ENCODE assay signal across 7 mouse cellular contexts in genomic region chr3:95993881-95994280, GRCm38 (mm10). TPM values are rescaled to one million over a fixed set of nuclear protein-coding genes. Genes with fewer than 3 reads are reported as not detected.
A peak's percentile ranks its signal among the peaks of the same experiment; 100 is the strongest.
DNase-seq lines count a peak whose midpoint lies in the region; TF ChIP-seq lines count a peak whose summit lies in the region.

No protein-coding gene starts in this region.

- dilution Hi-C loops in CH12.LX (cut with MboI; ENCODE audit: extremely low pct_ligation_motif_present, extremely low pct_unique_long_range_greater_than_20kb, low sequenced_read_pairs) = no loop called here

- peak in 1 of 2 experiments; percentile 46; a peak in 2 of 4 replicates for TF ChIP-seq CTCF in CH12.LX (conservative IDR thresholded peaks at IDR 0.05 in 1 of 2, IDR thresholded peaks at IDR 0.05 in 1 of 2; ENCODE audit: low read depth in 2 of 2, low read length in 2 of 2)
- TF ChIP-seq CTCF in heart, adult 2 months (IDR thresholded peaks at IDR 0.05) = peak; percentile 59
- peak; percentile 35; the same call in 1 of the 2 replicates for TF ChIP-seq CTCF in kidney, adult 2 months (conservative IDR thresholded peaks at IDR 0.05; ENCODE audit: insufficient read depth, insufficient read length, low read depth, low read length)

- peaks cover 7% of the 10 kb centered on the region; the same call in 1 of the 2 replicates for H3K79me2 ChIP-seq in CH12.LX (replicated peaks; ENCODE audit: control insufficient read depth, extremely low read depth, insufficient read depth, poor library complexity, severe bottlenecking)
- H3K79me2 ChIP-seq in heart, adult 2 months (replicated peaks; ENCODE audit: control insufficient read depth, insufficient read depth, low read length) = no peaks in the 10 kb centered on the region

- peaks cover 4% of the 10 kb centered on the region for H3K27me3 ChIP-seq in CH12.LX (replicated peaks)
- H3K27me3 ChIP-seq in heart, adult 2 months (ENCODE audit: control insufficient read depth, insufficient read depth, low read length) = no peaks in the 10 kb centered on the region
- no peaks in the 10 kb centered on the region for H3K27me3 ChIP-seq in kidney, adult 2 months (replicated peaks; ENCODE audit: control insufficient read depth, insufficient read depth, low read length)

- no peak for TF ChIP-seq EP300 in CH12.LX (IDR thresholded peaks at IDR 0.05; ENCODE audit: low read length)
- 0 out of 2 replicates have a peak, but pooled peaks have one; percentile 42 for TF ChIP-seq EP300 in heart, adult 2 months (IDR thresholded peaks at IDR 0.05; ENCODE audit: insufficient read depth, low read depth, low read length)

- TF ChIP-seq POLR2A in CH12.LX (IDR thresholded peaks at IDR 0.05; ENCODE audit: low read depth, low read length) = no peak
- no peak; the same call in 1 of the 2 replicates for TF ChIP-seq POLR2A in heart, adult 2 months (IDR thresholded peaks at IDR 0.05; ENCODE audit: insufficient read depth, low read depth, low read length)
- no peak for TF ChIP-seq POLR2A in kidney, adult 2 months (IDR thresholded peaks at IDR 0.05; ENCODE audit: low read depth, low read length)

- peak overlapping the region; percentile 93; the same call in 1 of the 2 replicates for H3K9ac ChIP-seq in CH12.LX (ENCODE audit: insufficient read depth, low read depth)
- H3K9ac ChIP-seq in heart, adult 2 months (ENCODE audit: low read depth, low read length) = peak overlapping the region; percentile 87

- H3K36me3 ChIP-seq in CH12.LX (replicated peaks in 1 of 2; ENCODE audit: control insufficient read depth in 1 of 2, insufficient read depth in 1 of 2, low read length in 1 of 2) = peaks cover 20 to 30% of the 10 kb centered on the region in 2 experiments
- H3K36me3 ChIP-seq in heart, adult 2 months (ENCODE audit: control insufficient read depth, insufficient read depth, low read length) = peaks cover 12% of the 10 kb centered on the region
- H3K36me3 ChIP-seq in kidney, adult 2 months (ENCODE audit: control insufficient read depth, insufficient read depth, low read length) = no peaks in the 10 kb centered on the region; the same call in 1 of the 2 replicates

- peak overlapping the region in 2 of 3 experiments; percentile 69 to 82 for H3K4me3 ChIP-seq in CH12.LX (replicated peaks in 1 of 3; ENCODE audit: low read depth in 2 of 3, low read length in 2 of 3, poor library complexity in 1 of 3)
- H3K4me3 ChIP-seq in heart, adult 2 months = peak overlapping the region; percentile 67
- peak overlapping the region; percentile 48 for H3K4me3 ChIP-seq in kidney, adult 2 months (ENCODE audit: insufficient read depth, low read depth, low read length)

- H3K4me2 ChIP-seq in CH12.LX (ENCODE audit: insufficient read depth, low read depth, poor library complexity, severe bottlenecking) = peak overlapping the region; percentile 84

- no peak for DNase-seq in CH12.LX (ENCODE audit: extremely low read depth)
- DNase-seq in cerebellum, adult 11-12 months = peak; percentile 79
- peak; percentile 65 to 71 for DNase-seq in heart, adult 2 months
- DNase-seq in kidney, adult 2 months = peak; percentile 69
- peak; percentile 43 for DNase-seq in lung, postnatal 25 days (ENCODE audit: low spot score)
- DNase-seq in right cerebral cortex, postnatal 25 days = no peak
- no peak for DNase-seq in c-Kit-positive CD71-positive TER-119-positive erythroid progenitor cells, embryonic 14.5 days (ENCODE audit: low spot score)

- intact Hi-C loops in heart, adult 2 months (cut with DNase I) = loop anchor here (2.0 to 10.0 kb wide), 2 partner anchors 101 to 561 kb away; partner anchors contain the start of genes Aph1a, BC028528 and Txnip

- WGBS in heart, adult 2 months = 11% methylated on average over 4 of the region's 4 CpGs
- WGBS in kidney, adult 2 months = 37% methylated on average over 4 of the region's 4 CpGs

- 0 out of 2 replicates have a peak overlapping the region, but pooled peaks have one; percentile 13 for H3K27ac ChIP-seq in CH12.LX (ENCODE audit: insufficient read depth, low read depth)
- H3K27ac ChIP-seq in heart, adult 2 months = peak overlapping the region; percentile 90
- peak overlapping the region; percentile 90 for H3K27ac ChIP-seq in kidney, adult 2 months (ENCODE audit: insufficient read depth, low read depth, low read length)

- in situ Hi-C loops in CH12.LX (cut with MboI; ENCODE audit: low pct_ligation_motif_present, low pct_unique_long_range_greater_than_20kb, low sequenced_read_pairs) = loop anchor here (5.0 kb wide), 1 partner anchor 48 kb away; no protein-coding TSS in a partner anchor

- H3K9me3 ChIP-seq in CH12.LX (replicated peaks; ENCODE audit: low read length) = no peaks in the 10 kb centered on the region

- TF ChIP-seq RAD21 in CH12.LX (IDR thresholded peaks at IDR 0.05; ENCODE audit: low read depth, low read length) = peak; percentile 15

- H3K4me1 ChIP-seq in CH12.LX (ENCODE audit: control insufficient read depth in 1 of 2, insufficient read depth in 2 of 2) = peaks cover 33 to 75% of the 10 kb centered on the region in 2 experiments
- peaks cover 24% of the 10 kb centered on the region for H3K4me1 ChIP-seq in heart, adult 2 months (ENCODE audit: control insufficient read depth, insufficient read depth, low read length)
- no peaks in the 10 kb centered on the region for H3K4me1 ChIP-seq in kidney, adult 2 months (ENCODE audit: control insufficient read depth, insufficient read depth, low read length)

TF ChIP-seq in CH12.LX, 34 proteins besides CTCF, POLR2A, EP300 and RAD21:
- TF ChIP-seq KAT2A (IDR thresholded peaks at IDR 0.05; ENCODE audit: insufficient replicate concordance, low read length) (0 out of 2 replicates have a peak, but pooled peaks have one; percentile 10), MEF2A (IDR thresholded peaks at IDR 0.05; ENCODE audit: borderline replicate concordance, low read depth, low read length) (no peak), POLR2AphosphoS2 (IDR thresholded peaks at IDR 0.05; ENCODE audit: low read depth, low read length) (no peak), PAX5 (IDR thresholded peaks at IDR 0.05; ENCODE audit: low read length) (no peak), MAFK (IDR thresholded peaks at IDR 0.05; ENCODE audit: insufficient replicate concordance, low read length) (no peak), TBP (conservative IDR thresholded peaks at IDR 0.05; ENCODE audit: low read depth, low read length) (no peak), CHD1 (IDR thresholded peaks at IDR 0.05; ENCODE audit: low read depth, low read length) (no peak), SIN3A (IDR thresholded peaks at IDR 0.05; ENCODE audit: low read length) (peak; percentile 59), JUND (conservative IDR thresholded peaks at IDR 0.05; ENCODE audit: low read depth, low read length) (no peak), ETS1 (conservative IDR thresholded peaks at IDR 0.05; ENCODE audit: low read depth, low read length) (no peak), ZC3H11A (IDR thresholded peaks at IDR 0.05; ENCODE audit: low read depth, low read length) (no peak), CHD2 (IDR thresholded peaks at IDR 0.05; ENCODE audit: low read length) (no peak), MAZ (IDR thresholded peaks at IDR 0.05; ENCODE audit: low read depth, low read length) (0 out of 2 replicates have a peak, but pooled peaks have one; percentile 20), SMC3 (IDR thresholded peaks at IDR 0.05; ENCODE audit: low read depth, low read length) (peak; percentile 21; the same call in 1 of the 2 replicates)
TF ChIP-seq in CH12.LX: peak in this region for 4.

RNA-seq across cellular contexts. Expression of gene Plekho1, which starts 1.9 kb away (rescaled TPM):
- total RNA-seq in CH12.LX (2012; rRNA removed) (23.0 and 24.6 TPM in 2 replicates), CH12.LX (2014; rRNA removed) (22.2 and 22.3 TPM in 2 replicates)
- 18.6 and 23.4 TPM in 2 replicates for polyA plus RNA-seq in CH12.LX (2012; ENCODE audit: insufficient read length, low read depth)
- total RNA-seq in heart, adult 2 months (2021) = 10 to 100 TPM; 65.4 to 67.5 TPM
- polyA plus RNA-seq in heart, adult 2 months (2012; rRNA removed) = 82.8 and 110 TPM in 2 replicates
- 32.4 and 33.2 TPM in 2 replicates for polyA plus RNA-seq in kidney, adult 2 months (2012; rRNA removed)

Comparison
In these comparisons a context has a peak if more than half of its experiments do, and no peak if none do; other contexts are left out.
1. DNase-seq: peak in cerebellum, adult 11-12 months (single experiment), heart, adult 2 months (2 of 2), kidney, adult 2 months (single experiment) and lung, postnatal 25 days (single experiment); none in CH12.LX (single experiment), right cerebral cortex, postnatal 25 days (single experiment) and c-Kit-positive CD71-positive TER-119-positive erythroid progenitor cells, embryonic 14.5 days (single experiment).
2. H3K27ac ChIP-seq: peak in every context shown above with its lines; median percentile 90 in heart, adult 2 months; 90 in kidney, adult 2 months; 13 in CH12.LX.
3. Peak in every context shown above with its lines, with median percentiles within 50 percentile points of each other: H3K4me3 ChIP-seq.